Mouse (Mus musculus) midbrain, embryonic 14.5 days (tissue): ENCODE data around the gene Pgc. TPM values are rescaled to one million over a fixed set of nuclear protein-coding genes. Genes with fewer than 3 reads are reported as not detected.

Source experiments
- ATAC-seq: fragments of 200-750 bp; cut with Nextera tagmentation; 2 replicates; pipeline ENCODE4 v1.8.0; 2017; ENCODE audit warnings: moderate number of reproducible peaks, moderate library complexity; ENCODE audit not compliant: low FRiP score, low TSS enrichment
- DNase-seq: peaks from one replicate; pipeline ENCODE4 v3.0.0-alpha.2; 2015
- H3K27ac ChIP-seq: fragments of 300-500 bp; sonication (generic); replicated peaks from 2 replicates; pipeline ENCODE4 v1.5.1; 2014; ENCODE audit warnings: mild to moderate bottlenecking, low read depth, low read length, moderate library complexity
- H3K27me3 ChIP-seq: fragments of 300-500 bp; sonication (generic); 2 replicates; pipeline ENCODE4 v1.6.1; 2014; ENCODE audit warnings: low read length, control low read depth, mixed read lengths; ENCODE audit not compliant: control insufficient read depth, insufficient read depth
- H3K36me3 ChIP-seq: fragments of 300-500 bp; sonication (generic); 2 replicates; pipeline ENCODE4 v1.6.1; 2014; ENCODE audit warnings: low read length, control low read depth; ENCODE audit not compliant: control insufficient read depth, insufficient read depth
- H3K4me1 ChIP-seq: fragments of 300-500 bp; sonication (generic); 2 replicates; pipeline ENCODE4 v1.6.1; 2014; ENCODE audit warnings: mild to moderate bottlenecking, antibody characterized with exemption, low read length, control low read depth; ENCODE audit not compliant: control insufficient read depth, insufficient read depth
- H3K4me2 ChIP-seq: fragments of 300-500 bp; sonication (generic); 2 replicates; pipeline ENCODE4 v1.6.1; 2014; ENCODE audit warnings: mild to moderate bottlenecking, low read length, moderate library complexity
- H3K4me3 ChIP-seq: fragments of 300-500 bp; sonication (generic); replicated peaks from 2 replicates; pipeline ENCODE4 v1.5.1; 2014; ENCODE audit warnings: low read depth, low read length
- H3K9ac ChIP-seq: fragments of 300-500 bp; sonication (generic); replicated peaks from 2 replicates; pipeline ENCODE4 v1.6.1; 2014; ENCODE audit warnings: mild to moderate bottlenecking, low read length, moderate library complexity
- H3K9me3 ChIP-seq: fragments of 300-500 bp; sonication (generic); 2 replicates; pipeline ENCODE4 v1.6.1; 2016; ENCODE audit warnings: low read length, control low read depth, mixed read lengths; ENCODE audit not compliant: control insufficient read depth
- WGBS: fragments of 180-500 bp; shearing (Covaris S2); extraction: QIAGEN DNeasy Blood & Tissue Kit; methylation state at CpG from one replicate; pipeline ENCODE4 v1.1.7; 2014; 5-methylcytosine and 5-hydroxymethylcytosine counted together
- polyA plus RNA-seq: library from polyadenylated mRNA; unstranded; fragments of >200 nt; fragmentation: Nextera tagmentation; extraction: Ambion mirVana; gene quantifications from 2 replicates; pipeline ENCODE4 v1.2.1, GENCODE M21; 2014

Gene Pgc
- polyA plus RNA-seq, 1 experiment from 2014 or later: not detected

- peaks cover 52% of the 10 kb centered on the region for H3K36me3 ChIP-seq
- no peak for DNase-seq
- 58% methylated on average over 28 of the region's 28 CpGs for WGBS
- no peak overlapping the region for H3K27ac ChIP-seq
- H3K4me2 ChIP-seq: no peak overlapping the region
- no peak overlapping the region for H3K9ac ChIP-seq
- H3K27me3 ChIP-seq: 0 out of 2 replicates have a peak, but pooled peaks cover 3% of the 10 kb centered on the region
- no peaks in the 10 kb centered on the region for H3K9me3 ChIP-seq
- H3K4me1 ChIP-seq: no peaks in the 10 kb centered on the region
- H3K4me3 ChIP-seq: no peak overlapping the region
- no peak for ATAC-seq
Observed at GRCm38 (mm10) chr17:47702548-47703345, 23.9 kb upstream of the Pgc start.

GRCm38 (mm10) chr17:47703556-47703955 is 23.1 kb upstream of the Pgc start:
- H3K4me1 ChIP-seq: no peaks in the 10 kb centered on the region
- ATAC-seq: no peak
- 37% methylated on average over 20 of the region's 20 CpGs for WGBS
- H3K4me2 ChIP-seq: no peak overlapping the region
- H3K4me3 ChIP-seq: no peak overlapping the region
- H3K9me3 ChIP-seq: no peaks in the 10 kb centered on the region
- peaks cover 52% of the 10 kb centered on the region for H3K36me3 ChIP-seq
- H3K9ac ChIP-seq: no peak overlapping the region
- DNase-seq: no peak
- H3K27ac ChIP-seq: no peak overlapping the region
- 0 out of 2 replicates have a peak, but pooled peaks cover 3% of the 10 kb centered on the region for H3K27me3 ChIP-seq

GRCm38 (mm10) chr17:47704692-47705091 is 21.9 kb upstream of the Pgc start:
- Histone ChIP-seq H3K4me3 (no peak overlapping the region), H3K27ac (no peak overlapping the region), H3K4me2 (no peak overlapping the region), H3K9ac (no peak overlapping the region), H3K36me3 (peaks cover 43% of the 10 kb centered on the region), H3K9me3 (no peaks in the 10 kb centered on the region), H3K27me3 (0 out of 2 replicates have a peak, but pooled peaks cover 3% of the 10 kb centered on the region), H3K4me1 (no peaks in the 10 kb centered on the region)
- DNase-seq (no peak), ATAC-seq (no peak)
- 96% methylated on average over 4 of the region's 4 CpGs for WGBS

- Histone ChIP-seq H3K4me2 (no peak overlapping the region), H3K4me1 (no peaks in the 10 kb centered on the region), H3K36me3 (peaks cover 35% of the 10 kb centered on the region), H3K27ac (no peak overlapping the region), H3K9ac (no peak overlapping the region), H3K9me3 (no peaks in the 10 kb centered on the region), H3K4me3 (no peak overlapping the region), H3K27me3 (0 out of 2 replicates have a peak, but pooled peaks cover 3% of the 10 kb centered on the region)
- no peak for ATAC-seq
- WGBS: 81% methylated on average over 1 of the region's 1 CpGs
- DNase-seq: no peak
Observed at GRCm38 (mm10) chr17:47706196-47706595, 20.4 kb upstream of the Pgc start.

- H3K4me3 ChIP-seq: no peak overlapping the region
- H3K27ac ChIP-seq: no peak overlapping the region
- H3K9ac ChIP-seq: no peak overlapping the region
- no peak for ATAC-seq
- H3K36me3 ChIP-seq: peaks cover 17% of the 10 kb centered on the region
- no peaks in the 10 kb centered on the region for H3K4me1 ChIP-seq
- WGBS: 88% methylated on average over 3 of the region's 3 CpGs
- H3K27me3 ChIP-seq: 0 out of 2 replicates have a peak, but pooled peaks cover under 1% of the 10 kb centered on the region
- H3K4me2 ChIP-seq: no peak overlapping the region
- no peak for DNase-seq
- H3K9me3 ChIP-seq: no peaks in the 10 kb centered on the region
Observed at GRCm38 (mm10) chr17:47707961-47708360, 18.7 kb upstream of the Pgc start.

GRCm38 (mm10) chr17:47708972-47709371 is 17.7 kb upstream of the Pgc start:
- Histone ChIP-seq H3K27me3 (no peaks in the 10 kb centered on the region), H3K4me1 (no peaks in the 10 kb centered on the region), H3K9ac (no peak overlapping the region), H3K4me3 (no peak overlapping the region), H3K27ac (no peak overlapping the region), H3K36me3 (peaks cover 7% of the 10 kb centered on the region), H3K4me2 (no peak overlapping the region), H3K9me3 (no peaks in the 10 kb centered on the region)
- no peak for ATAC-seq
- no peak for DNase-seq
- 80% methylated on average over 4 of the region's 4 CpGs for WGBS

GRCm38 (mm10) chr17:47710036-47710435 is 16.6 kb upstream of the Pgc start:
- no peaks in the 10 kb centered on the region for H3K4me1 ChIP-seq
- no peak for DNase-seq
- peaks cover 2% of the 10 kb centered on the region; the same call in 1 of the 2 replicates for H3K36me3 ChIP-seq
- H3K9me3 ChIP-seq: no peaks in the 10 kb centered on the region
- no peak overlapping the region for H3K27ac ChIP-seq
- no peak overlapping the region for H3K4me2 ChIP-seq
- no peak overlapping the region for H3K9ac ChIP-seq
- no peaks in the 10 kb centered on the region for H3K27me3 ChIP-seq
- no peak for ATAC-seq
- H3K4me3 ChIP-seq: no peak overlapping the region
- WGBS: 83% methylated on average over 3 of the region's 3 CpGs

- Histone ChIP-seq H3K9me3 (no peaks in the 10 kb centered on the region), H3K27me3 (no peaks in the 10 kb centered on the region), H3K9ac (no peak overlapping the region), H3K4me1 (no peaks in the 10 kb centered on the region), H3K36me3 (no peaks in the 10 kb centered on the region), H3K4me3 (no peak overlapping the region), H3K4me2 (no peak overlapping the region), H3K27ac (no peak overlapping the region)
- no peak for ATAC-seq
- DNase-seq: no peak
- 71% methylated on average over 6 of the region's 6 CpGs for WGBS
Observed at GRCm38 (mm10) chr17:47711883-47712282, 14.8 kb upstream of the Pgc start.
